Mouse (Mus musculus) central nervous system, embryonic 14 days (tissue): ENCODE measurements around the gene Tti1. TPM values are rescaled to one million over a fixed set of nuclear protein-coding genes. Genes with fewer than 3 reads are reported as not detected.

Source experiments
- polyA plus RNA-seq: library from polyadenylated mRNA; depleted of rRNA; stranded (reverse); fragments of >200 nt; gene quantifications from 2 replicates; pipeline ENCODE4 v1.2.3, GENCODE M21; 2012; rRNA removed

Gene Tti1
- 20.1 and 21.7 TPM in 2 replicates for polyA plus RNA-seq

GRCm38 (mm10) chr2:158028354-158028863 lies at the start of gene Tti1, which contains the start of gene Rprd1b:
Gene Tti1, minus strand, starts transcription at chr2:158028433.
Gene Rprd1b, plus strand, starts transcription at chr2:158028497.

Other genes with a start within 250 kb of the Tti1 start
- 85.7 and 104 TPM in 2 replicates for gene Vstm2l, start 113.8 kb downstream of the Tti1 start, polyA plus RNA-seq
- 25.7 TPM in 2 replicates for gene Rprd1b, start 64 bp upstream of the Tti1 start, polyA plus RNA-seq
- gene Tgm2, start 118.0 kb upstream of the Tti1 start, polyA plus RNA-seq, result 7.7 and 13.9 TPM in 2 replicates
- 3.1 and 5.2 TPM in 2 replicates for gene D630003M21Rik, start 200.8 kb upstream of the Tti1 start, polyA plus RNA-seq
- not detected in 2 replicates for gene Bpi, start 229.7 kb upstream of the Tti1 start, polyA plus RNA-seq